In the genomic region with DNA sequence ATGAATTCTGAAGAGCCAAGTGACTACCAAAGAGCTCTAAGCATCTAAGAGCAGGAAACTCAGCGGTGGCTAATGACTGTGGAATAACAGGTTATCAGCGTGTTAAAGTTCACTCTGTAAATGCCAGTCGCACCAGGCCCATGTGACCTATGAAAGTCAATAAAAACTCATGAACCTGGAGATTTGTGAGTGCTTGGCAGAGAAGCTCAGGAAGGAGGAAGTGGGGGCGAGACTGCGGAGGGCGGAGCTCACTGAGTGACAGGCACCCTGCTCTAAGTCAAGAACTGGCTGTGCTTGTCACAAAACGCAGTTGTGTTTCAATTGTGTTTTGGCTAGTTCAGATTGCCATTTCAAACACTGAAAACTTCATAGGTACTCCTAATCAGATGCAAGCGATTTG, we compare ENCODE assay signal across 8 mouse cellular contexts.
DNase-seq lines count a peak whose midpoint lies in the region; ATAC-seq and TF ChIP-seq lines count a peak whose summit lies in the region.

No protein-coding gene starts in this region.

- in situ Hi-C loops in CH12.LX (cut with MboI; ENCODE audit: low pct_ligation_motif_present, low pct_unique_long_range_greater_than_20kb, low sequenced_read_pairs): loop anchor here (10.0 kb wide), 1 partner anchor 272 kb away; no protein-coding TSS in a partner anchor

- no peak for TF ChIP-seq EP300 in CH12.LX (IDR thresholded peaks at IDR 0.05; ENCODE audit: low read length)

- no peak overlapping the region for H3K9ac ChIP-seq in CH12.LX (ENCODE audit: insufficient read depth, low read depth)
- 0 out of 2 replicates have a peak overlapping the region, but pooled peaks have one; percentile 6 for H3K9ac ChIP-seq in kidney, postnatal 0 days (ENCODE audit: low read depth, low read length)
- H3K9ac ChIP-seq in midbrain, embryonic 15.5 days: no peak overlapping the region

- no peak for ATAC-seq in kidney, postnatal 0 days (replicated peaks; ENCODE audit: low FRiP score, low read depth)
- no peak for ATAC-seq in midbrain, embryonic 15.5 days (replicated peaks)

- H3K9me3 ChIP-seq in CH12.LX (replicated peaks; ENCODE audit: low read length): no peaks in the 10 kb centered on the region
- no peaks in the 10 kb centered on the region for H3K9me3 ChIP-seq in kidney, postnatal 0 days (replicated peaks; ENCODE audit: low read length)
- no peaks in the 10 kb centered on the region for H3K9me3 ChIP-seq in megakaryocyte, embryonic 14.5 days
- H3K9me3 ChIP-seq in midbrain, embryonic 15.5 days: no peaks in the 10 kb centered on the region

- dilution Hi-C loops in CH12.LX (cut with MboI; ENCODE audit: extremely low pct_ligation_motif_present, extremely low pct_unique_long_range_greater_than_20kb, low sequenced_read_pairs): no loop called here

- DNase-seq in A20 (ENCODE audit: low read depth, low spot score) (peak; percentile 31), CH12.LX (ENCODE audit: extremely low read depth) (peak; percentile 12)
- DNase-seq in kidney, postnatal 0 days (ENCODE audit: low spot score): peak; percentile 45
- no peak for DNase-seq in neural tube, embryonic 10.5 days (ENCODE audit: extremely low spot score, low spot score)
- DNase-seq in gastrocnemius, postnatal 25 days: no peak
- DNase-seq in layer of hippocampus, postnatal 36 days: no peak

- H3K27me3 ChIP-seq in CH12.LX (replicated peaks): no peaks in the 10 kb centered on the region
- no peaks in the 10 kb centered on the region for H3K27me3 ChIP-seq in kidney, postnatal 0 days (ENCODE audit: insufficient read depth, low read length)
- no peaks in the 10 kb centered on the region for H3K27me3 ChIP-seq in megakaryocyte, embryonic 14.5 days (replicated peaks)
- H3K27me3 ChIP-seq in midbrain, embryonic 15.5 days (replicated peaks): no peaks in the 10 kb centered on the region

- WGBS in kidney, postnatal 0 days: 46% methylated on average over 8 of the region's 8 CpGs
- 83% methylated on average over 8 of the region's 8 CpGs for WGBS in midbrain, embryonic 15.5 days

- no peak for TF ChIP-seq RAD21 in CH12.LX (IDR thresholded peaks at IDR 0.05; ENCODE audit: low read depth, low read length)

- no peak overlapping the region for H3K4me3 ChIP-seq in CH12.LX (replicated peaks in 1 of 3; ENCODE audit: low read depth in 2 of 3, low read length in 2 of 3, poor library complexity in 1 of 3)
- H3K4me3 ChIP-seq in kidney, postnatal 0 days (replicated peaks; ENCODE audit: low read depth, low read length): no peak overlapping the region
- H3K4me3 ChIP-seq in megakaryocyte, embryonic 14.5 days (replicated peaks): peak overlapping the region; percentile 28
- H3K4me3 ChIP-seq in midbrain, embryonic 15.5 days: no peak overlapping the region

- TF ChIP-seq POLR2A in CH12.LX (IDR thresholded peaks at IDR 0.05; ENCODE audit: low read depth, low read length): no peak

- no peak for TF ChIP-seq CTCF in CH12.LX (conservative IDR thresholded peaks at IDR 0.05 in 1 of 2, IDR thresholded peaks at IDR 0.05 in 1 of 2; ENCODE audit: low read depth in 2 of 2, low read length in 2 of 2)
- TF ChIP-seq CTCF in kidney, postnatal 0 days (IDR thresholded peaks at IDR 0.05; ENCODE audit: low read depth): no peak

- H3K4me1 ChIP-seq in CH12.LX (ENCODE audit: control insufficient read depth in 1 of 2, insufficient read depth in 2 of 2): peaks cover 0 to 23% of the 10 kb centered on the region in 2 experiments; a peak in 3 of 4 replicates
- no peaks in the 10 kb centered on the region for H3K4me1 ChIP-seq in kidney, postnatal 0 days (replicated peaks; ENCODE audit: insufficient read depth, low read length)
- H3K4me1 ChIP-seq in megakaryocyte, embryonic 14.5 days: peaks cover 53% of the 10 kb centered on the region
- no peaks in the 10 kb centered on the region for H3K4me1 ChIP-seq in midbrain, embryonic 15.5 days

- no peak overlapping the region for H3K27ac ChIP-seq in CH12.LX (ENCODE audit: insufficient read depth, low read depth)
- peak overlapping the region; percentile 6; the same call in 1 of the 2 replicates for H3K27ac ChIP-seq in kidney, postnatal 0 days
- H3K27ac ChIP-seq in midbrain, embryonic 15.5 days: no peak overlapping the region

- no peak overlapping the region for H3K4me2 ChIP-seq in CH12.LX (ENCODE audit: insufficient read depth, low read depth, poor library complexity, severe bottlenecking)
- no peak overlapping the region for H3K4me2 ChIP-seq in kidney, postnatal 0 days (ENCODE audit: low read length)
- no peak overlapping the region for H3K4me2 ChIP-seq in midbrain, embryonic 15.5 days

- H3K79me2 ChIP-seq in CH12.LX (replicated peaks; ENCODE audit: control insufficient read depth, extremely low read depth, insufficient read depth, poor library complexity, severe bottlenecking): no peaks in the 10 kb centered on the region

- peaks cover 40 to 83% of the 10 kb centered on the region in 2 experiments for H3K36me3 ChIP-seq in CH12.LX (replicated peaks in 1 of 2; ENCODE audit: control insufficient read depth in 1 of 2, insufficient read depth in 1 of 2, low read length in 1 of 2)
- peaks cover 22% of the 10 kb centered on the region; the same call in 1 of the 2 replicates for H3K36me3 ChIP-seq in kidney, postnatal 0 days (ENCODE audit: insufficient read depth, low read length)
- H3K36me3 ChIP-seq in megakaryocyte, embryonic 14.5 days (replicated peaks; ENCODE audit: low read length): peaks cover 94% of the 10 kb centered on the region
- H3K36me3 ChIP-seq in midbrain, embryonic 15.5 days (replicated peaks): no peaks in the 10 kb centered on the region

TF ChIP-seq in CH12.LX, 34 proteins besides CTCF, POLR2A, EP300 and RAD21:
- TF ChIP-seq SIN3A (IDR thresholded peaks at IDR 0.05; ENCODE audit: low read length) (no peak), KAT2A (IDR thresholded peaks at IDR 0.05; ENCODE audit: insufficient replicate concordance, low read length) (no peak), ZNF384 (IDR thresholded peaks at IDR 0.05; ENCODE audit: low read depth, low read length) (no peak), E2F4 (IDR thresholded peaks at IDR 0.05; ENCODE audit: insufficient replicate concordance, low read depth, low read length) (no peak), TBP (conservative IDR thresholded peaks at IDR 0.05; ENCODE audit: low read depth, low read length) (no peak), JUND (conservative IDR thresholded peaks at IDR 0.05; ENCODE audit: low read depth, low read length) (no peak), SMC3 (IDR thresholded peaks at IDR 0.05; ENCODE audit: low read depth, low read length) (no peak), TCF12 (IDR thresholded peaks at IDR 0.05; ENCODE audit: low read depth, low read length) (no peak), ELF1 (IDR thresholded peaks at IDR 0.05; ENCODE audit: low read depth, low read length) (no peak), BHLHE40 (IDR thresholded peaks at IDR 0.05; ENCODE audit: low read depth, low read length) (no peak), POLR2AphosphoS2 (IDR thresholded peaks at IDR 0.05; ENCODE audit: low read depth, low read length) (no peak)
TF ChIP-seq in CH12.LX: peak in this region for 0.

Comparison
In these comparisons a context has a peak if more than half of its experiments do, and no peak if none do; other contexts are left out.
1. DNase-seq: peak in A20 (single experiment), CH12.LX (single experiment) and kidney, postnatal 0 days (single experiment); none in neural tube, embryonic 10.5 days (single experiment), gastrocnemius, postnatal 25 days (single experiment) and layer of hippocampus, postnatal 36 days (0 of 2).